Comparison of ENCODE assay signal across 19 mouse cellular contexts in genomic region chr3:122414868-122415267, GRCm38 (mm10).
"Had no signal": no experiment of that assay in that cellular context is flagged by ENCODE, and none has a peak within 500 bp of the region (broad histone marks: within the 10 kb centered on the region; RNA-seq: fewer than 3 reads in every experiment).

No protein-coding gene starts in this region.

- H3K4me3 ChIP-seq: liver, embryonic 12.5 days; liver, embryonic 15.5 days; lung, embryonic 15.5 days; megakaryocyte, embryonic 14.5 days; midbrain, embryonic 10.5 days; midbrain, embryonic 13.5 days; stomach, embryonic 15.5 days had no signal

- H3K27me3 ChIP-seq: lung, embryonic 15.5 days; stomach, embryonic 15.5 days had no signal

- H3K27ac ChIP-seq: liver, embryonic 12.5 days; liver, embryonic 15.5 days; lung, embryonic 15.5 days; midbrain, embryonic 13.5 days; stomach, embryonic 15.5 days had no signal

- H3K36me3 ChIP-seq: liver, embryonic 12.5 days; liver, embryonic 15.5 days; lung, embryonic 15.5 days; midbrain, embryonic 10.5 days; midbrain, embryonic 13.5 days; stomach, embryonic 15.5 days had no signal

- H3K4me1 ChIP-seq: liver, embryonic 12.5 days had no signal

- H3K9ac ChIP-seq: liver, embryonic 12.5 days; liver, embryonic 15.5 days; lung, embryonic 15.5 days; midbrain, embryonic 13.5 days; stomach, embryonic 15.5 days had no signal

- H3K9me3 ChIP-seq: liver, embryonic 12.5 days; liver, embryonic 15.5 days; lung, embryonic 15.5 days; megakaryocyte, embryonic 14.5 days; midbrain, embryonic 10.5 days; midbrain, embryonic 13.5 days; stomach, embryonic 15.5 days had no signal

- H3K4me2 ChIP-seq: liver, embryonic 15.5 days had no signal

- ATAC-seq: liver, embryonic 12.5 days; midbrain, embryonic 13.5 days; midbrain, embryonic 16.5 days had no signal

- DNase-seq: kidney, adult 9 months; kidney, postnatal 14 days; layer of hippocampus, adult 9-11 months; liver; lung, adult 18-20 months; lung, postnatal 10 days; lung, postnatal 36 days; retina, postnatal 1 day; right cerebral cortex, postnatal 25 days; spleen, adult 18-20 months; thymus, postnatal 25 days had no signal
